Mouse (Mus musculus) adrenal gland, postnatal 10 days (tissue): ENCODE data around the gene Elk4. TPM values are rescaled to one million over a fixed set of nuclear protein-coding genes. Genes with fewer than 3 reads are reported as not detected.
A peak's percentile ranks its signal among the peaks of the same experiment; 100 is the strongest.

Experiments
- DNase-seq: peaks from one replicate; pipeline ENCODE4 v3.0.0; 2021; ENCODE audit warnings: mixed read lengths
- total RNA-seq, 2 experiments: library from RNA; stranded (reverse); gene quantifications; 2 replicates each; pipeline ENCODE4 v1.2.3; 2021

The Elk4 gene
- total RNA-seq, 2 experiments from 2014 or later = 115 to 128 TPM

GRCm38 (mm10) chr1:132014800-132015199 lies 7.4 kb downstream of the Elk4 start:
- DNase-seq = no peak

DNA sequence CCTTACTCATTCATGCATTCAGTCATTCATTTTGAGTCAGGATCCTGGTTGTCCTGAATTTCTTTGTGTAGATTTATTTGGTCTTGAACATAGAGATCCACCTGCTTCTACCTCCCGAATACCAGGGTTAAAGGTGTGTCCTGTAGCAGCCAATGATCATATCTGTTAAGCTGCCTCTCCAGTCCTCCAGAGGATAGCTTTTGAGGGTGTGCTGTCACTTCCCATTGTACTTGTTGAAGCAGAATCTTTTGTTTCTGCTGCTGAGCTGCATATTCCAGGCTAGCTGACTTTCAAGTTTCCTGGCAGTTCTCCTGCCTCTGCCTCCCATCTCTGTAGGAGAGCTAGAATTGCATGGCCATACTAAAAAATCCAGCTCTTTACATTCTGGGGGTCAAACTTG lies 9.3 kb downstream of the Elk4 start:
- DNase-seq = no peak

GRCm38 (mm10) chr1:132019876-132020275 lies 12.5 kb downstream of the Elk4 start:
- DNase-seq = no peak

DNA sequence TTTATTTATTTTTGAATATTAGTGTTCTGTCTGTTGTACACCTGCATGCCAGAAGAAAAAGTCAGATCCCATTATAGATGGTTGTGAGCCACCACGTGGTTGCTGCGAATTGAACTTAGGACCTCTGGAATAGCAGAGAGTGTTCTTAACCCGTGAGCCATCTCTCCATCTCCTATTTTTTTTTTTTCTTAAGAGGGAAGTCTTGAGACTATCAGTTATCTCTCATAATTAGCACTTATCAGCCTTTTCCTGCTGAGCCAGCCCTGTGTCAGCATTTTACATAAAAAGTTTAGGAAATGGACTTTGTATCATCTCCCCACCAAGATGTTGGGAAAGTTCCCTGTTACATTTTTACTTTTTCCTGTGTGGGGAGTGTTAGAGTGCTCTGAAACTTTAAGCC lies 14.7 kb downstream of the Elk4 start:
- no peak for DNase-seq

- DNase-seq = peak; percentile 17
Observed at GRCm38 (mm10) chr1:132026925-132027646, 19.7 kb downstream of the Elk4 start.

- no peak for DNase-seq
Observed at GRCm38 (mm10) chr1:132027978-132028377, 20.6 kb downstream of the Elk4 start.

DNA sequence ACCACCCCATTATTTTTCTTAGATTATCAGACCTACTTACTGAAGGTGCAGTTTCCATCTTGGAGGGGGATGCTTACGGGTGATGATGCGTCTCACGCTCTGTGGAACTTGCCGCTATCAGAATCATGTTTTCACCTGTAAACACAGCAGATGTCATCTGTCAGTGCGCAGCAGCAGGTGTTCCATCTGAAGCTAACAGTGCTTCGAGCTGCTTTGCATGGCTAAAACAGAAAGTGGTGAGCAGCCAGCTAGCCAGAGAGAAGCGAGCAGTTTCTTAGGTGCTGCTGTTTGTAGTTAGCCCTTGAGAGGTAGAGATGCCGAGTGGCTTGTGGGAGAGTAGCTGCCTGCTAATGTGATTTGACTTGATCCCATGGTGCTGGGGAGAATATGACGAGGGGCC lies 21.0 kb downstream of the Elk4 start:
- DNase-seq = no peak

DNA sequence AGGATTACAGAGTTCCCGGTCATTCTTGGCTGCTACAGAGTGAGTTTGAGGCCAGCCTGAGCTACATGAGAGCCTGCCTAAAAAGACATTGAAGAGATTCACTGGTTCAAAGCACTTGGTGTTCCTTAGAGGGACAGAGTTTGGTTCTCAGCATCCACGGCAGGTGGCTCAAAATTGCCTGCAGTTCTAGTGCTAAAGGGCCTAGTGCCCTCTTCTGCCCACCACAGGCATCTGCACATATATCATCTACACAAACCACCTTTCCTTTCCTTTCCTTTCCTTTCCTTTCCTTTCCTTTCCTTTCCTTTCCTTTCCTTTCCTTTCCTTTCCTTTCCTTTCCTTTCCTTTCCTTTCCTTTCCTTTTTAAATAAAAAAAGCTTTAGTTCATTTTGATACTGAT lies 23.2 kb downstream of the Elk4 start:
- DNase-seq = no peak

GRCm38 (mm10) chr1:132032172-132032571 lies 24.8 kb downstream of the Elk4 start:
- DNase-seq = no peak

DNA sequence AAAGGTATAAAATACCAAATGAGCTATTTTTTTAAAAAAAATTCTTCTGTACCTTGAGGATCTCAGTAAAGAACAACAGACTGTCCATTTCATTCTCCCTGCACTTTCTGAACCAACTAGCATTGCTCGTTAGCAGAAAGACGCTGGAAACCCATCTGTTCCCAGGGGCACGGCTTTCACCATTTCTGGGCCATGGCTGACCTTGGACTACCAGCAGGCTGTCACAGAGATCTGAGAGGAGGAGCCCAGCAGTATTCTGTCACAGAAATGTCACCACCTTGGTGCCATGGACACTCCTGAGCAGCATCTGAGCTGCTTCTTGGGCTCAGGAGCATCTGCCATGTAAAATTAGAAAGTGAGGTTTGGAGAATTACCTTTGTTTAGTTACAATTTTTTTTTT lies 30.3 kb downstream of the Elk4 start:
- peak; percentile 55 for DNase-seq

DNA sequence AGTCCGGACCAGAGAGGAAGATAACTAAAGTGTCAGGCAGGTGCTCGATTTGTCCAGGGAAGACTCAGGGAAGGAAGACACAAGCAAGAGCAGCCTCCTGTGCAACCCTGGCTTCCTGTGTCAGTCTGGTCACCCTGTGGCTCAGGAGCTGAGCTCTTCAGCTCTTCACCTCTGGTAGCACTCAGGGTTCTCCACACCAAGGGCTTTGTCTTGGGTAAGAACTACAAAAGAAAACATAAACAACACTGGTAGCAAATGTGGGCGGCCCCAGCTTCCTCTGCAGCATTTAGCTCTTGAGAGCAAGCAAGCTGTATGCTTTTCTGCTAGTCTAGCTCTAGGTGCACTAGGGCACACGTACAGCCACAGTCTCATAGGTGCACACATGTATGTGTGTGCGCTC lies 31.3 kb downstream of the Elk4 start:
- DNase-seq = no peak

GRCm38 (mm10) chr1:132040201-132040621 lies 32.8 kb downstream of the Elk4 start:
- peak; percentile 25 for DNase-seq

DNA sequence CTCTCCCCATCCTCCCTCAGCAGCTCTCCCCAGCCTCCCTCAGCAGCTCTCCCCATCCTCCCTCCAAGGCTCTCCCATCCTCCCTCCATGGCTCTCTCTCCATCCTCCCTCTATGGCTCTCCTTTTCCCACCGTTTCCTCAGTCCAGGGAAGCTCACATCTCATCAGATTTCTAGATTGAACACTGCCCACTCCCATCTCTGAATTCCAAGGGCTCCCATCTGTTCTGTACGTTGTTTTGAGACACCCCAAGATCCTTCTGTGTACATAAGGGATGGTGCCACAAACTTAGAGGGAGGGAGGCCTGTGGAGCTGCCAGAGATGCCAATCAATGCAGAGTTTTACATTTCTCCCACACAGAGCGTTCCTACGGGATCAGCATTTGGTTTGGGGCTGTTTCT lies 36.4 kb downstream of the Elk4 start:
- DNase-seq = no peak

DNA sequence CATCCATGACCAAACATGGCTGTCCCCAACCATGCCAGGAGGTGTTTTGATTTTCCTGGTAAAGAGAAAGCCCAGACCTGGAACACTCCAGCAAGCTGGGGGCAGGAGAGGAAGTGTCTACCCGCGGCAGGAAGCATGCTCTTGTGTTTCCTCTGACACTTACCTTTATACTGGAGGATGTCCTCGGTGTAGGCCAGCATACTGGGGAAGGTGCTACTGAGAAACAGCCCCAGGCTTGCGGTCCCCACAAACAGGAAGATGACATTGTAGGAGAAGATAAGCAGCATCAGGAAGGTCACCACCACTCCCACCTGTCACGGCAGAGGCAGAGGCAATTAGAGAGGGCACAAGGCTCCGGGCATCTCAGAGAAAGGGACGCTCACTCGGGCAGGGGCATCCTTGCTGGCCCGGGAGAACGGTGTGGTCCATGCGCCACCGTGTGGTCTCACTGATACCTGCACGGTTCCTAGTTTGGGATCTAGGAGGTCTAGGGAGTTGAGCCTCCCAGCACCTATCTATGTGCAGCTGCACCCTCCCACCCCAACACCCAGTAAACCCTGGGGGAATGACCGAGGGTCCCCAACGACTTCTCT lies 38.8 kb downstream of the Elk4 start:
- DNase-seq = peak; percentile 82

GRCm38 (mm10) chr1:132051746-132052145 lies 44.3 kb downstream of the Elk4 start:
- DNase-seq = no peak

DNA sequence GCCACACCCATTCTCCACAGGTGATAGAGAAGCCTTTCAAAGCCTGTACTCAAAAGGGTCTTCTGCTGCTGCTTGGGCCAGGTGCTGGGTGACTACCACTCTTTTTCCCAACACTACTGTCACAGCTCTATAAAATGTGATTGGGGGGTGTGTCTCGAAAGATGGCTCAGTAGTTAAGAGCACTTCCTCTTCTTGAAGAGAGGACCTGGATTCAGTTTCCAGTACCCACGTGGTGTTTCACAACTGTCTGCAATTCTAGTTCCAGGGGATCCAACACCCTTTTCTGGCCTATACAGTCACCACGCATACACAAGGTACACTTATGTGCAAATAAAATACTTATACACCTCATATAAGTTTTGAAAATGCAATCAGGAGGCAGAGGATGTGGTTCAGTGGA lies 47.0 kb downstream of the Elk4 start:
- DNase-seq = no peak

- DNase-seq = no peak
Observed at GRCm38 (mm10) chr1:132055054-132055664, 47.8 kb downstream of the Elk4 start.

DNA sequence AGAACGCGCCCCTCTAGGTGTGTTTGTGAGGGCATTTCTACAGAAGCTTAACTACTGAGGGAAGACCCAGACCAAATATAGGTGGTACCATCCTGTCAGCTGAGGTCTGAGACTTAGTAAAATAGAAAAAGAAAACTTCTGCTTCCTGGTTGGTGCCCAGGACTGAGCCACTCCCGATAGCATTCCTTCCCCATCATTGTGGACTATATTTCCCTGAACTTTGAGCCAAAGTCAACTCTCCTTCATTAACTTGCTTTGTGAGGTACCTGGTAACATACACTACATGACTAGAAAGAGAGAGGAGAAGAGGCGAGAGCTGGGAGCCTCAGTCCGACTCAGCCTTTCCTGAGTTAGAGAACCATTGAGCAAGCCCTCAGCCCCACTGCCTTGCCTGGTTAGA lies 51.2 kb downstream of the Elk4 start:
- DNase-seq = no peak

DNA sequence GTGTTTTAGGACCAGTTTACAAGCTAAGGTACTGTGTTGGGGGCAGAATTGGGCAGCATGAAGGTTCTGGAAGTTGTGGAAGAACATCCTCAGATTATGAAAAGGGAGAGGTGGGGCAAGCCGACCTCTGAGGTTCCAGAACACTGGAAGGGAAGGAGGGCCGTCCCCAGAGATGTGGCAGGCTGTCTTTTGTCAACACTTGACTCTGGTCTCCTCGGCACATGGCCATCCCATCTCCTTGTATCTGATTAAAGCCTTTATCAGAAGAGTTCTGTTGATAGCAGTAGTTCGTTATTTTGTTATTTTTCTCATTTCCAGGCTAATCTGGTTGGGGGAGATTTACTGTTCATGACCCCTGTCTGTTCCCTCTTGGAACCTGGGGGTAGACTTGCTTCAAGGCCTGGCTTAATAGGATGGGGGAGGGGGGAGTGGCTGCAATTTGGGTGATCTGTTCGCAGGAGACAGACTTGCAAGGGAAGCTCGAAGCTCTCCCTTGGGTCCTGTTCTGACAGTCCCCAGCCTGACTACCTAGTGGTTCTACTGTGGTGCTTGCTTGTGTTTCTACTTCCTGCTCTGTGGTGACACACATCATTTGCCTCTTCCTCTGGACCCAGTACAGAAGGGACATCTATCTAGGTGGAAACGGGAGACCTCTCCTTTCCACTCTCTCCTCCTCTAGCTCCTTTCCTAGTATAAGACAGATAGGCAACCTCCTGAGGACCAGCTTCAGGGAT lies 52.8 kb downstream of the Elk4 start:
- DNase-seq = no peak

DNA sequence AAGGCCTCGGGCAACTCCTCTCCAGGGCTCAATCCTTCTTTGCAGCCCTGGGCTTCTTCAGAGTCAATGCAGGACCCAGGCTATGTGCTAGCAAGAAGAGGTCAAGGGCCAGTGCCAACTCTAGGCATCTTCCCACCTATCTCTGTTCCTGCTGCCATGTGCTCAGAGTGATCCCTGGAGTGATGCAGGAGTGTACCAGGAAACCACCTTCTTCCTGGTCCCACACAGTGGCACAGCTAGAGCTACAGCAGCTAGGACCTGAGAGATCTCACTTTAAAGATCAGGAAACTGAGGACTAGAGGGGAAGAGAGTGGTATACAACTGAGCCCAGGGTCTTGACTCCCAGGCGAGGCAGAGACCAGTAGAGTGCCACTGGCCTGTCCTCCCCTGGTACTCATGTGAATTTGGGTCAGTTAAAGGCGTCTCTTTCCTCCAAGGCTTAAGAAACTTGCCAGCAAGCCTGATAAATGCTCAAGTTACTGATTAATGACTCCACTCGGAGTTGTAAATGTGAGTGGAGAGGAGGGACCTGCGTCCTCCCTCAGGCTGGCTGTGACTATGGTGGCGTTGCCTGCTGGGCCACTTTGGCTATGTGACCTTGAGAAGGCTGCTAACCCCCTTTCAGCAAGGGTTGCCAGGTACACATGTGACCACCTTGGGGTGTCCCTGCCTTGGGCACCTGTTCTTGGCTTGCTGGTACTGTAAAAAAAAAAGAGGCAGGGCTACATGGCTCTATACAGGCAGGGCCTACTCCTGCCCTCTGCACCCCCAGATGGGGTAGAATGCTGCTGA lies 54.5 kb downstream of the Elk4 start:
- DNase-seq = no peak

- peak; percentile 31 for DNase-seq
Observed at GRCm38 (mm10) chr1:132063096-132063495, 55.7 kb downstream of the Elk4 start.

GRCm38 (mm10) chr1:132065001-132065400 lies 57.6 kb downstream of the Elk4 start:
- no peak for DNase-seq
